Mouse (Mus musculus): ENCODE data around the gene Maats1.

DNA sequence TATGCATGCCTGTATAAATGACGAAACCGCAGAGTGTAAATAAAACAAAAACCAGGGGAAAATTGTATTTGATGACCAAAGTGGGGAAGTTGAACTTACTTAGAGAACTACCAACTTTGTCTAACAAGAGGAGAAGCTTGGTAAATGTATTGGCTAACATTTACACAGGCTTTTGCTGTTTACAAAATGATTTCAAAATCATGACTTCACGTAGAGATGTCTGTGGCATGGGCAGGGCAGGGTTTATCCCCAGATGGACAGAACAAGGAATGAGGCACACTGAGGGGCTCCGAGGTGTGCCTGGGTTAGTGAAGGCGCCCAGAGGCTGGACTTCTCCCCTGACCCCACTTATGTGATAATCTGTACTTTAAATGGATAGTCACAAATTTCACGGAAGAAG, 54.6 kb downstream of the Maats1 start:
- no peak for TF ChIP-seq GATA1 (IDR thresholded peaks at IDR 0.05; ENCODE audit: borderline replicate concordance, low read length)
- no peak for TF ChIP-seq FLI1 (IDR thresholded peaks at IDR 0.05; ENCODE audit: low read length)
